Mouse (Mus musculus) urinary bladder, adult 2 months (tissue): ENCODE results near the gene Mup21. TPM values are rescaled to one million over a fixed set of nuclear protein-coding genes. Genes with fewer than 3 reads are reported as not detected.
"Not testable (repeated sequence)": the region's sequence is repeated elsewhere in the genome, so short reads cannot be mapped to it uniquely, and the experiment has no call there.

Experiments used
- DNase-seq: peaks from one replicate; pipeline ENCODE4 v3.0.0; 2022; ENCODE audit warnings: low spot score
- polyA plus RNA-seq: library from polyadenylated mRNA; depleted of rRNA; stranded (reverse); fragments of >200 nt; gene quantifications from 2 replicates; pipeline ENCODE4 v1.2.3, GENCODE M21; 2012; rRNA removed

Gene Mup21
- polyA plus RNA-seq, result not detected in 2 replicates

GRCm38 (mm10) chr4:62150811-62151210 is at the start of gene Mup21:
Gene Mup21, minus strand, starts transcription at chr4:62150863.
- DNase-seq, result no peak

GRCm38 (mm10) chr4:62199923-62200529 is 49.4 kb upstream of the Mup21 start:
- DNase-seq, result no peak

- no peak for DNase-seq
Measured at GRCm38 (mm10) chr4:62188778-62189177, 38.1 kb upstream of the Mup21 start.

- DNase-seq, result no peak
Measured at GRCm38 (mm10) chr4:62177282-62177681, 26.6 kb upstream of the Mup21 start.

- no peak for DNase-seq
Measured at GRCm38 (mm10) chr4:62174471-62174870, 23.8 kb upstream of the Mup21 start.

- not testable (repeated sequence) for DNase-seq
Measured at GRCm38 (mm10) chr4:62167636-62168035, 17.0 kb upstream of the Mup21 start.

GRCm38 (mm10) chr4:62158401-62158800 is 7.7 kb upstream of the Mup21 start:
- no peak for DNase-seq

GRCm38 (mm10) chr4:62133706-62134105 is 17.0 kb downstream of the Mup21 start:
- DNase-seq, result no peak

- DNase-seq, result not testable (repeated sequence)
Measured at GRCm38 (mm10) chr4:62103366-62103765, 47.3 kb downstream of the Mup21 start.

Other genes starting within 250 kb of the Mup21 start
- not detected in 2 replicates for gene Mup20, start 96.7 kb downstream of the Mup21 start, polyA plus RNA-seq
- 0.41 and 0.52 TPM in 2 replicates for gene Mup3, start 63.5 kb downstream of the Mup21 start, polyA plus RNA-seq
- 5.8 and 6.1 TPM in 2 replicates for gene Zfp37, start 80.2 kb upstream of the Mup21 start, polyA plus RNA-seq
- gene Slc31a2, start 111.7 kb upstream of the Mup21 start, polyA plus RNA-seq, result 26.4 and 27.9 TPM in 2 replicates
- 25.5 and 25.9 TPM in 2 replicates for gene Fkbp15, start 209.7 kb upstream of the Mup21 start, polyA plus RNA-seq
- gene Slc31a1, start 209.9 kb upstream of the Mup21 start, polyA plus RNA-seq, result 15.5 and 18.1 TPM in 2 replicates